Mouse (Mus musculus) testis, postnatal 10 days (tissue): ENCODE data around the gene Crcp.

Source experiments
- DNase-seq: peaks from one replicate; pipeline ENCODE4 v3.0.0; 2021; ENCODE audit warnings: low spot score

Crcp gene

DNA sequence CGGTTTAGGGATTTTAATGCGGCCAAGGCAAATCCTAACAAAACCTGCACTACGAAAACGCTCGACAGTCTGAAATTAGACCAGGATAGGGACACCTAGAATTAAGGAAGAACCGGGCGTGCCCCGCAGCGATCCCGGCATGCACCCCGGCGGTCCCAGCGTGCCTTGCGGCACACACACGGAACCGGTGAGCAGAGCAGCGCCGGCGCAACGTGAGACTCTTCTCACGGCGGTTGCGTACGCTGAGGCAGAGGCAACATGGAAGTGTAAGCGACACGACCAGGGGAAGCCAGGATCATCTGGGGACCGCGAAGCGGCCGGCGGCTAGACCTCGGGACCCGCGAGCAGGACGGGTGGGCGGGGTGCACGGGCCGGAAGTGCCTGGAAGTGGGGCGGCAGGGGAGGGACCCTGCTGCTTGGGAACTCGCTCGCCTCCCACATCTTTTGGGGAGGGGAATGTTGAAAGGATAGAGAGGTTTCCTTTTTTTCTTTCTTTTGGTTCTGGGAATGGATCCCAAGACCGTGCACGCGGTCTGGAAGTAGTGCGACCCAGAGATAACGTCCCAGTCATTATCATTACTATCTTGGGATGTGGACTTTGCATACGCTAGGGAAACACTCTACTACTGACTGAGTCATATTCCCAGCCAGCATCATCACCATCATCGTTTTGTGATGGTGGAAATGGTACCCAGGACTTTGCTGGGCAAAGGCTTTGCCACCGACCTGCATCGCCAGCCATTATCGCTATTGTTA, at the start of gene Crcp, which contains the start of gene Asl:
TSS of gene Crcp (plus strand) at position 149 of the 756 bp plus-strand sequence.
TSS of gene Asl (minus strand) at position 106 of the 756 bp plus-strand sequence.
- peak; percentile 91 for DNase-seq

DNA sequence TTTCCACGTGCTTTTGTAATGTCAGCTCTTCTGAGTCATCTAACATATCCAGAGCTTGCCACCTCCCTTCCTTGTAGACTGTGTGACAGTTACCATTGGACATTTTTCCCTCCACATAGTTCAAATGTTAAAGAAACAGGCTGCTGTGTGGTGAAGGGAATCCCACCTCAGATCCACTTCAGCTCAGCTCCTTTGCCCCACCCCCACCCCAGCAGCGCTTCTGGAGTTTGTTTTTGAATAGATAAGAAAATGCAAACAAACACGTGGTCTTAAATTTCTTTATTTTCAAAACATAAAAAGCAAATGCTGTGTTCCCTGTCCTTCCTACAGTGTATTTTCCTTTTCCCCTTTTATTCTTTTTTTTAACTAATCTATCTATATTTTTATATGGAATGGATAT, 48.9 kb upstream of the Crcp start:
- no peak for DNase-seq

DNA sequence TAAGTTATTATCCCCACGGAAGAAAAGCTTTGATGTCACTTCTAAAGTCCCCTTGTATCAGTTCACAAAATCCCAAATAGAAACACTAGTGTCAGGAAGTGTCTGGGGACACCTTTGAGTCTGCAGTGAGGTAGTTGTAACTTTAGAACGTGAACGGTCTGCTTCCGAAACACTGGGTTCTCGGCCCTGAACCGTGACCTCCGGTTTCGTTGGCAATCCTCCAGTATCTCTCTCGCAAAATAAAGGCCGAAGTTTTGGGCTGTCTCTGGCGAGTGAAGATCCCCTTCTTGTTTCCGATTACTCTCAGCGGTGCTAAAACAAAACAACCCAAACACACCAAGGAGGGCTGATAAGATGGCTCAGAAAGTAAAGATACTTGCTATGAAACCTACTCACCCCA, 39.7 kb upstream of the Crcp start:
- no peak for DNase-seq

DNA sequence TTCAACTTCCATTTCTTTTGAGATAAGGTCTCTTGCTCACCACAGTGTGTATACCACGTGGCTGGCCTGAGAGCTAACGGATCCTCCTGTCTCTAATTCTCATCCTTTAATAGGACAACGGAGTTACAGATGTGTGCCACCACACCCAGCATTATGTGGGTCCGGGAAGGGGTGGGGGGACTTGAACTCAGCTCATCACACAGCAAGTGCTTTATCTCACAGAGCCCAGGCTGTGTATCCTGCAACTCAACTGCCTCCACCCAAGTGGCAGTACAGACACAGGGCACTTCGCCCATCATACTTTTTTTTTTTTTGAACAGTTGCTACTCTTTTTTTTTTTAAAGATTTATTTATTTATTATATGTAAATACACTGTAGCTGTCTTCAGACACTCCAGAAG, 37.2 kb upstream of the Crcp start:
- DNase-seq: no peak

DNA sequence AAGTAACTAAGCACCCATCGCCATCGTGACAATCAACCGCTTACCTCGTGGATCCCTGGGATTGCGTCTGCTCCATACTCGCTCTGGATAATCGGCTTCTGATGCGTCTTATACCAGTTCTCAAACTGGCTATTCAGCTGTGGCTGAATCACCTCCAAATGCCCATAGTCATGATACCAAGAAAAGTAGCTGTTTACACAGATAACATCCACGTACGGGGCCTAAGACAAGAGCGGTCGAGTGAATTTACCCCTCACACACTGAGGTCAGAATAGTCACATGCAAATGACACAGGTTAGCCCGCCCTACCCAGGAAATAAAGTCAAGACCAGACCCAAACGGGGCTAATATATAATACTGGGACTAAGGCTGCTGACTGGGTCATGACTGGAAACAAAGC, 35.7 kb upstream of the Crcp start:
- no peak for DNase-seq

DNA sequence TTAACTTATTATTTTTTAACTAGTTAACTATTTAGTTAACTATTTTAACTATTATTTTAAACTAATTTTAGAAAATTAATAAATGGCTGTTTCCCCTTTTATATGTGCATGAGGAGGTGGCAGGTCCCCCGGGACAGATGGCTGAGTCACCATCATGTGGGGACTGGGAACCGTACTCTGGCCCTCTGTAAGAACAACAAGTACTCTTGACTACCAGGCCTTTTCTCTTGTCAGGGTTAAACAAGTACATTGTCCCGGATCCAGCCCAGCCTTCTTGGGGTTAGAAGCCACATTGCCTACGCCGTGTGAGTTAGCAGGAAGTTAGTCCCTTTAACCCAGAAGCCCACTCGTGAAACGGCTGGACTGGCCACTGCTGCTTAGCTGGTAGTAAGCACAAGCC, 34.1 kb upstream of the Crcp start:
- no peak for DNase-seq

DNA sequence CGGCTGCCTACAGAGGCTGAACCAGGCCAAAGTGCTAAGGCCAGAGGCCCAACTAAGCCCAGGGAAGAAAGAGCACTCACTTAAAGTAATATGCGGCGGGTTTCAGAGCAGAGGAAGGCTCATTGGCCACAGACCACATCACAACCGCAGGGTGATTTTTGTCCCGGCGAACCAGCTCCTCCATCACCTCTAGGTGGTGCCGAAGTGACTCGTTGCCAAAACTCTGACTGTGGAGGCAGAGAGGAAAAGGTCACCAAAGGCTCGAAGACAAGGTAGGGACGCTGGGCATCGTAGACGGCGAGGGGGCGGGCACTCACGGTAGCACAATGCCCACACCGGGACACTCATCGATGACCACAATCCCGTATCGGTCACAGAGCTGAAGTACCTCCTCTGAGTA, 31.4 kb upstream of the Crcp start:
- DNase-seq: no peak

DNA sequence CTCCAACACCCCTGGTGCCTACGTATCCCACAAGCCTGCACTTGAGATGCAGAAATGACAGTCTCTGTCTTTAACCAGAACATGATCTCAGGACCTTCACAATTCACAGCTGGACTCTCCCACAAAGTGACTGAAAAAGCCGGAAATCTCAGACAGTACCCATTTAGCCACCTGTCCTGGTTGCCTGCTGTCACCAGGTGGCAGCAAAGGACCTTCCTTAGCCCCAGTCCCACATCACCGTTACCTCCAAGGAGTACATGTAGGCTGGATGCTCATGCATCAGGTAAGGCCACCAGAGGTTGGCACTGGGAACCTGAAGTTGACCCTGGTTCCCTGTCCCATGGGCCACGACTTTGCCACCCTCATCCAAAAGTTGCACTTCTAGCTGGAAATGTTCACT, 30.0 kb upstream of the Crcp start:
- peak; percentile 74 for DNase-seq

DNA sequence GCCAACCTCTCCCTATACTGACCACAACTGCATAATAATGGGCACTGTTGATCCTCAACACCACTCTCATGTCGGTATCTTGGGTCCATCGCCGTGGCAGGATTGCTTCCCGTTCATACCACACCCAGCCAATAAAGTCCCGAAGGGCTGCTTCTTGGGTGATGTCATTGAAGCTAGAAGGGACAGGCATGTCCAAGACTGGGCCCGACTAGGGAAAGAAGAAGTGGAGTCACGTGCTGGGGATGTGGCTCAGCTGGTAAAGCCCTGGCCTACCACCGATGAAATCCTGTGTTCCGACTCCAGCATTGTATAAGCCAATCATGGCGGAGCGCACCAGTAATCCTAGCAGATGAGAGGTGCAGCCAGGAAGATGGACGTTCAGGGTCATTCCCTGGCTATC, 28.4 kb upstream of the Crcp start:
- no peak for DNase-seq

DNA sequence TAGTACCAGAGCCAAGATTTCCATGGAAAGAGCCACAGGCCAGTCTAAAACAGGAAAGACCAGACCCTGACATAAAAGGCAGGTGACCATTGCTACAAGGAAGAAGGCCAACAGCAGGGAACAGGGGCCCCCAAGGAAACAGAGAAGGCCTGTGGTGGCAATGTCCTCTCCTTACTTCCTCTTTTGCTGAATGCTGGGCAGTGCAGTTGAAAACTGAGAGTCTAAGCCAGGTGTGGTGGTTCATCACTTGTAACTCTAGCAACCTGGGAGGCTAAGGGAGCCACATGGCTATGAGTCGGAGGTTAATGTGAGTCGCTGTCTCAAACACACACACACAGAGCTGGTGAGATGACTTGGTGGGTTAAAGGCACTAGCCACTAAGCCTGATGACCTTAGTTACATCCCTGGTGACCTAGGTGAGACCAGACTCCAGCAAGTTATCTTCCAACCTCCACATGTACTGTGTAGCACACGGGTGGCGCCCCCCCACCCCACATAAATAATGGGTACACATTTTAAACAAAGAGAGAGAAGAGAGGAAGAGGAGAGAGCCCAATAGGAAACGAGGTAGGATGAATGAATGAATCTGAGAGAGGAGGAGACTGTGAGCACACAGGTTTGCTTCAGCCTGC, 27.6 kb upstream of the Crcp start:
- no peak for DNase-seq

DNA sequence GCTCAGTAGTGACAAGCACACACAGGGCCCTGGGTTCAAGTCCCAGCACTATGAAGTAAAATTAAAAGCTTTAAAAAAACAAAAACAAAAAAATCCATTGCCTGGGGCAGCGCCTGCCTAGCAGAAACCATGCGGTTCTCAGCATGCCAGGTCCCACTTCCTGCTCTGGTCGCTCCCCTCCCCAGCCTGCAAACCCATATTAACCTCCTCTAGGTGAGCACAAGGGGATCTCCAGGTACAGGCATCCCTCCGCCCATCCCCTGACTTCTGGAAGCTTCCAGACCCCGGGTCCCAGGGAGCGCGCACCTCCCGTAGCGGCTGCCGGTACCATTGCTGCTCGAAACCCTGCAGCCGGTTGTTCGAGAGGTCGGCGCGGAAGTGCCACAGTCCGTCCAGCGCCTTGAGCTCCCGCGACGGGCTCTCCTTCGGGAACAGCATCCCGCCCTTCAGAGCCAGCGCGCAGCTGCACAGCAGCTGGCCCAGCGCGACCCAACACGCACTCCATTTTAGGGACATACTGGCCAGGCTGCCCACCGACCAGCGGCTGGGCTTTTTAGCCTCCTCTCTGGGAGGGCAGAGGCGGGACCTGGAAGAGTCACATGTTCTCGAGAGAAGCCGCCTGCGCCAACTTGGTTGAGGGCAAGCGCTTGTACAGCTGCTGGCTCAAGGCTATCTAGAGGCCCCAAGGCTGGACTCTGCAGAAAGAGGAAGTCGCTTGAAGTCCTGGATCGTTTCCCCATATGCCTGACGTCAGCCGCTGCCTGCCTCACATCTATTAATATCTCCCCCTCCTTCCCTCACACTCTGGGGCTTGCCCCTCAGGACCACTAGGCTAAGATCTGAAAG, 26.6 kb upstream of the Crcp start, which contains the start of gene Gusb:
TSS of gene Gusb (minus strand) at position 749 of the 846 bp plus-strand sequence.
- peak; percentile 84 for DNase-seq

DNA sequence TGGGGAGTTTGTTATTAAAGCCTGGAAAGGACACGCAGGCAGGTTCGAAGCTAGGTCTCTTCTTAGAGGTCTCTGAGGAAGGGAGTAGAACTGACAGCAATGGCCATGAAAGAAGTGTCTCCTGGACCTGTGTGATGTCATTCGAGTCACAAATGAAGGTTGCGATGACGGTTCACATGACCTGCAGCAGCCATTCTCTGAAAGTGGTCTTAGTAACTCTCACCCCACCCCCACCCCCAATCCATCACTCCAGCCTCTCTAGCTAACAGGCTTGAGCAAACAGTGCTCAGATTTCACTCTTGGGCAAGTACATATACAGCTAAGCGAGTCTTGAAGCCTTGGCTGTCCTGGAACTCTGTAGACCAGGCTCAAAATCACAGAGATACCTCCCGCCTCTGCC, 25.9 kb upstream of the Crcp start:
- no peak for DNase-seq

DNA sequence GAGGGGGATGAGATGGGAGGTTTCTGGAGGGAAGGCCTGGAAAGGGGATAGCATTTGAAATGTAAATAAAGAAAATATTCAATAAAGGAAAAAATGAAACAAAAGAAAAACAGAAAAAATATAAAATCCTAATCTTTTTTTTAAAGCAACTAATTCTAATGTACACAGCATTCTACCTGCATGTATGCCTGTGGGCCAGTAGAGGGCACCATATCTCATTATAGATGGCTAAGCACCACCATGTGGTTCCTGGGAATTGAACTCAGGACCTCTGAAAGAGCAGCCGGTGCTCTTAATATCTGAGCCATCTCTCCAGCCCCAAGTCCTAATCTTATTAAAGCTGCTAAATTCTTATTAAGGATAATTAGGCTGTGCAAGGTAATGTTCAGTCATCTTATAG, 21.7 kb upstream of the Crcp start:
- DNase-seq: no peak

DNA sequence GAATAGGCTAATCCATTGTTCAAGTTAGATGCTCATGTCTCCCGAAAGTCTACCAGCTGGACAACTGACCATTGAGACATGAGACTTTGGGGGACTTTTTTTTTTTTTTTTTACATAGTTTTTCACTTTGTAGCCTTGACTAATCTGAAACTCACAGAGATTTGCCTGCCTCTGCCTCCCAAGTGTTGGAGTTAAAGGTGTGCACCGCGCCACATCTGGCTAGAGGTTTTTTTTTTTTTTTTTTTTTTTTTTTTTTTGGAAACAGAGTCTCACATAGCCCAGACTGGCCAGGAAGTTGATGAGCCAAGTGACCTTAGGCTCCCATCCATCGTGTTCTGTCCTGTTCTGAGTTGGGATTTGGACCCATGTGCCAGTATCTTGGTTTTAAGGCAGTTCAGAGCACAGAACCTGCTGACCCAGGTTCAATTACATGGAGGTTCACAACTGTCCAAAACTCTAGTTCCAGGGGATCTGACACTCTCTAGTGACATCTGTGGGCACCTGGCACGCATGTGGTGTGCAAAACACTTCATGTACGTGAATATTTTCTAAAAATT, 21.0 kb upstream of the Crcp start:
- DNase-seq: no peak

DNA sequence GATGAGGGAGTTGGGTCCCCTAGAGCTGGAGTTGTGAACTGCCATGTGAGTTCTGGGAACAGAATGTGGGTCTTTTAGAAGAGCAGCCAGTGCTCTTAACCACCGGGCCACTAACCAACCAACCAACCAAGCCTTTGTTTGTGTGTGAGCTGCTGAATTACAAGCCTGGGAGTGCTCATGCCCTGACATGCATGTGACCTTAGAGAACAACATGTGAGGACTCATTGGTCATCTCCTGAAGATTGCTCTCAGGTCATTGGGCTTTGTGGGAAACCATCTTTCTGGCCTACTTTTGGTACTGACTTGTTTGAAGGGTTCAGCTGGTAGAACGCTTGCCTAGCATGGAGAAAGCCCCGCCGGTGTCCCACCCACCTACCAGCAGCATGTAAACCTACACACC, 19.3 kb upstream of the Crcp start:
- DNase-seq: no peak

DNA sequence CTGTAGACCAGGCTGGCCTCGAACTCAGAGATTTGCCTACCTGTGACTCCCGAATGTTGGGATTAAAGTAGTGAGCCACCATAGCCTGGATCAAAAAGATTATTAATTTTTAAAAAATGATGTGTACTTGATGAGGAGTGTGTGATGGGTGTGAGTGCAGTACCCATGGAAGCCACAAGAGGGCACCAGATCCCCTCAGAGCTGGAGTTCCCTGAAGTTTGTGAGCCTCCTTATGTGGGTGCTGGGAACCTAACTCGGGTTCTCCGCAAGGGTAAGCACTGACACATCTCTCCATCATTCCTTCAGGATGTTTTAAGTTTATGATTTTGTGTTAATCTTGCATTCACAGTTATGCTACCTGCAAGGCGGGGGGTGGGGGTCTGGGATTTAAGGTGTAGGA, 18.1 kb upstream of the Crcp start:
- DNase-seq: peak; percentile 51

DNA sequence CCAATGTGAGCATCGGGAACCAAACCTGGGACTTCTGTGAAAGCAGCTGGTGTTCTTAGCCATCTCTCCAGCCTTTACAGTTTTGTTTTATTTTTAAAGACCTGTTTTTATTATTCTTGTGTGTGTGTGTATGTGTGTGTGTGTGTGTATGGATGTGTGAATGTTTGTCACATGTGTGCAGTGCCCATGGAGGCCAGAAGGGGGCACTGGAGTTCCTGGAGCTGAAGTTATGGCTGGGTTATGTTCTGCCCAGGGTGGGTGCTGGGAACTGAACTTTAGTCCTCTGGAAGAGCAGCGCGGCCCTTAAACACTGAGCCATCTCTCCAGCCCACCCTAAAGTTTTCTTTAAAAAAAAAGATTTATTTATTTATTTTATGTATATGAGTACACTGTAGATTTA, 14.0 kb upstream of the Crcp start:
- DNase-seq: peak; percentile 45

DNA sequence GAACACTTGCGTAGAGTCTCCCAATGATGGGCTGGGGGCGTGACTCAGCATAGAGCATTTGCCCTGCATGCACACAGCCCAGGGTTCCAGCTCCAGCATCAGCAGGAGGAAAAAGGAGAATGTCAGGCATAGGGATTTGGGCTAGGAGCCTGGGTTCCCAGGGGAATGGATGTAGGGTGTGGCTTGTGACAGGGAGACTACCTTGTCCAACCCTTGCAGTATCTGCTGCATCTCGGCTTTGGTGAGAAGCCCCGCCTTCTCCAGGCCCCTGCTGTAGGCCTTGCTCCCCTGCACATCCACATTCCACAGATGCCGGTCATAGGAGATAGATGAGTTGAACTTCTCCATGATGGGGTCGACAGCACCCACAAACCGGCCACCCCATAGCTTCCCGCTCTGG, 9.6 kb upstream of the Crcp start:
- DNase-seq: peak; percentile 40

DNA sequence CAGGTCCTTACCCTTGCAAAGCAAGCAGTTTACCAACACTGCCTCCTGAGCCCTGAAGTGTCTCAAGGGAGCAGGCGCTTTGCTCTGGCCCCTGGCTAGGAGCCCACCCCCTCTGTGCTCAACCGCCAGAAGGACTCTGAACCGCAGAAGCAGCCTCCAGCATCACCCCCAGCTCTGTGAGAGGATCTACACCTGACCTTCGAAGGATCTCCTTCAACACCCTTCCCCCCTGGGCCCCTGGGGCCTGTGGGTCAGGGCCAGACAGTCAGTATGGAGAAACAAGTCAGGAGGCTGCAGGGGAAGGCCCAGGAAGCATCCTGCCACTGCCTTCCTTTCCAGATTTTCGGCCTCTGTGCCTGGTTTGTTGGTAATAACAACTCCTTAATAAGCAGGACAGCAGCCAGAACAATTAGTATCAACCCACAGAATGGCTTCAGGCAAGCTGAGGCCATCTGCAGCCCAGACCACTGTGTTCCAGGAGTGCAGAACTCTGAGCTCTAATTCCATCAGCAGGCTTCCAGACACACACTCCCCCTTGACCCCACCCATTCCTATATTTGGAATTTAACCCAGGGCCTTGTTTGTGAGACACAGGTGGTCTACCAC, 7.6 kb upstream of the Crcp start:
- DNase-seq: peak; percentile 56

DNA sequence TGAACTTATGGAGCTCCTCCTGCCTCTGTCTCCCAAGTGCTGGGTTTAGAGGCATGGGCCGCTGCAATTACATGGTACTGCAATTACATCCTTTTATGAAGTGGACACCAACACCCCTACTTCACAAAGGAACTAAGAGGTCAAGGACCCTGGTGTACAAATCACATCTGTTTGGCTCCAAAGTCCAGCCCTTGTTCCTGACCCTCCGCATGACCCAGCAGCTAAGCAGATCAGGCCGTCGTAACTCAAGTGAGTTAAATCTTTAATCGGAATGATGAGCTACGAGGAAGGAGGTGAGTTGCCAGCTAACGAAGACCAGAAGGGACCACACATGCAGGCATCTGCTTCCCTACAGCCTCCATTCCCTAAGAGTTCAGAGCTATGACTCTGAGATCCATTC, 6.7 kb upstream of the Crcp start:
- no peak for DNase-seq

DNA sequence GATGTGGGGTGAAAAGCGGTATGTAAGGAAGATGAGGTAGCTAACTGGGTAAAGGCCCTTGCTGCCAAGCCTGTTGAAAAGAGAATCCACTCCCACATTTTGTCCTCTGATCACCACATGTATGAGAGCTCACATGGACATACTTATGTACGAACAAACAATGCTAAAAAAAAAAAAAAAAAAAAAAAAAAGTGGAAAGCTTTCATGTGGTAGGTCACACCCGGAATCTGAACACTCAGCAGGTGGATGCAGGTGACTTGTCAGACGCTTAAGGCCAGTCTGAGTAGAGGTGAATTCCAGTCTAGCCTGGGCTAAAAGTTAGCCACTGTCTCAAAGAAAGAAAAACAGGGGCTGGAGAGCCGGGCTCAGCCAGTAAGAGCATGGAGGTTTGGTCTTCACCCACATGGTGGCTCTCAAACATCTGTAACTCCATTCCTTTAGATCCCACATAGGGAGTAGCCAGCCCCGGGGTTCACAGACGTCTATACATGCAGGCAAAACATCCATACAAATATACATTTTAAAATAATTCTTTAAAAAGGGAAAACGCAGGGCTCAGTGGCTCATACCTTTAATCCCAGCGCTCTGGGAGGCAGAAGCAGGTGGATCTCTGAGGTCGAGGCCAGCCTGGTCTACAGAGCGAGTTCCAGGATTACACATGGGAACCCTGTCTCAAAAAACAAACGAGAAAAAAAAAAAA, 5.9 kb upstream of the Crcp start:
- no peak for DNase-seq
